ENCODE assay signal across 8 mouse cellular contexts in the genomic region with DNA sequence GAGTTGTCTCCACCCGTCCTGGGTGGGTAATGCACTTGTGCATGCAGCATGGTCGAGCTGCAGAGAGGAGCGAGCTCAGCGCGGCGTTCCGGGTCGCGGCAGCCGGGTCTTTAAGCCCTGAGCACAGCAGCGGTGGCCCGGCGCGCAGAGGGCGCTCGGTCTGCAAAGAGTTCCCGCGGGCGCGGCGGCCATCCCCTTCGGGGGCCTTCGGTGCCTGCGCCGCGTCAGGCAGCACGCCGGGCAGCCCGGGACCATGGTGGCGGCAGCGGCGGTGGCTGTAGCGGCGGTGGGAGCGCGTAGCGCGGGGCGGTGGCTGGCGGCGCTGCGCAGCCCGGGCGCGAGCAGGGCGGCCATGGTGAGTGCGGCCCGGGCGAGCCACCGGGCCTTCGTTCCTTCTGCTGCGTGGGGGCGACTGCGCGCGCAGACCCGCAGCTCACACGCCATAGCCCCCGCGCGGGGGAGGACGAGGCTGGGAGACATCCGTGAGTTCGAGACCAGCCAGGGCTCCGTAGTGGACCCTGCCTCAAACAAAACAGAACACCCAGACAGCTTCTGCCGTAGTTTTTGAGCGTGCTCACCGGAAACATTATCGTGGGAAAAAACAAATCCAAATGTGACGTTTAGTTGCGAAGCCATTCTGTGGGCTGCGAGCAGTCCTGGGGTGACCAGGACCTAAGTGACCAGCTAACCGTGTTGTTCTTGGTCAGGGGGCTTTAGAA. TPM values are rescaled to one million over a fixed set of nuclear protein-coding genes. Genes with fewer than 3 reads are reported as not detected.
A peak's percentile ranks its signal among the peaks of the same experiment; 100 is the strongest.
DNase-seq lines count a peak whose midpoint lies in the region; ATAC-seq lines count a peak whose summit lies in the region.

TSS of gene Pcbd2 (plus strand) at position 249 of the 719 bp plus-strand sequence.

- no peaks in the 10 kb centered on the region for H3K27me3 ChIP-seq in megakaryocyte, embryonic 14.5 days (replicated peaks)

- ATAC-seq in inflammation-experienced regulatory T-cells, adult 6 months = peak; percentile 66

- DNase-seq in adrenal gland, adult 2 months = peak; percentile 94
- DNase-seq in embryo, embryonic 11 days = peak; percentile 91
- peak; percentile 89 for DNase-seq in gastrocnemius, postnatal 25 days
- DNase-seq in left cerebral cortex, adult 9 months (ENCODE audit: low spot score in 2 of 2) = peak; percentile 49 to 77
- DNase-seq in right cerebral cortex, adult 2 months (ENCODE audit: low spot score in 2 of 2) = peak; percentile 74 to 78
- peak; percentile 87 for DNase-seq in urinary bladder, postnatal 14 days (ENCODE audit: low spot score)

- peaks cover 18% of the 10 kb centered on the region for H3K4me1 ChIP-seq in megakaryocyte, embryonic 14.5 days

- H3K36me3 ChIP-seq in megakaryocyte, embryonic 14.5 days (replicated peaks; ENCODE audit: low read length) = peaks cover 38% of the 10 kb centered on the region

- peak within 1 kb of the TSS; percentile 96 for H3K4me3 ChIP-seq in megakaryocyte, embryonic 14.5 days (replicated peaks)

- no peaks in the 10 kb centered on the region for H3K9me3 ChIP-seq in megakaryocyte, embryonic 14.5 days

RNA-seq across cellular contexts. Expression of gene Pcbd2, which starts in this region (rescaled TPM):
- 10 to 100 TPM; 73.8 to 81.6 TPM for total RNA-seq in adrenal gland, adult 2 months (2021)
- polyA plus RNA-seq in adrenal gland, adult 2 months (2012; rRNA removed) = 16.0 and 16.1 TPM in 2 replicates
- total RNA-seq in gastrocnemius, postnatal 25 days (2021) = 10 to 100 TPM; 20.2 to 22.0 TPM
- polyA plus RNA-seq in inflammation-experienced regulatory T-cells, adult 6 months (2017; shearing (Covaris generic)) = 10 to 100 TPM in 2 of 3 experiments, 1 to 10 TPM in 1; 1.4 to 21.8 (median 11.3) TPM
- polyA plus RNA-seq in megakaryocyte, embryonic 14.5 days (2012; ENCODE audit: insufficient read depth, low replicate concordance) = 22.4 and 78.2 TPM in 2 replicates

Comparison
In these comparisons a context has a peak if more than half of its experiments do, and no peak if none do; other contexts are left out.
1. Peak in every context shown above with its lines: DNase-seq, ATAC-seq and H3K4me3 ChIP-seq.